Mouse (Mus musculus): Measurements from ENCODE around the gene B4galnt4. TPM values are rescaled to one million over a fixed set of nuclear protein-coding genes. Genes with fewer than 3 reads are reported as not detected.

The B4galnt4 gene
- total RNA-seq, 1 experiment, result 31.1 TPM

DNA sequence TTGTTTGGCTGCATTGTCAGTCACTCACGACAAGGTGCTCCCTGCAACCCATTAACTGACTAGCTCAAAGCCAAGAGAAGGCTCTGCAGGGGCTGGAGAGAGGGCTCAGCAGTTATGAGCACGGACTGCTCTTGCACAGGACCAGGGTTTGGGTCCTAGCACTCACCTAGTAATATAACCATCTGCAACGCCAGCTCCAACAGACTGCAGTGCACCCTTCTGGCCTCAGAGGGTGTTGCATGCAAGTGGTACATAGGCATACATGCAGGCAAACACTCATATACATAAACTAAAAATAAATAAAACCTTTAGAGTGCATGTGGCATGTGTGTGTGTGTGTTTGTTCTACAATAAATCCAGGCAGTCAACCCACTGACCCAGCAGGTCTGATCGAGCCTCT, 5.1 kb upstream of the B4galnt4 start:
- Histone ChIP-seq H3K9me3 (ENCODE audit: control insufficient read depth, insufficient read depth, low read depth, low read length) (no peaks in the 10 kb centered on the region), H3K27ac (ENCODE audit: insufficient read depth, low read depth, low read length, poor library complexity, severe bottlenecking) (no peak overlapping the region), H3K9ac (ENCODE audit: insufficient read depth, low read depth, low read length, poor library complexity, severe bottlenecking) (no peak overlapping the region), H3K4me3 (ENCODE audit: insufficient read depth in 1 of 2, low read depth in 1 of 2, low read length in 2 of 2, poor library complexity in 1 of 2, severe bottlenecking in 1 of 2) (no peak overlapping the region), H3K36me3 (ENCODE audit: control insufficient read depth, insufficient read depth, low read length, poor library complexity, severe bottlenecking) (no peaks in the 10 kb centered on the region), H3K4me1 (ENCODE audit: control insufficient read depth in 2 of 2, insufficient read depth in 2 of 2, low read length in 2 of 2, poor library complexity in 1 of 2) (peaks cover 8 to 9% of the 10 kb centered on the region in 2 experiments)
- no peak for DNase-seq (ENCODE audit: low read depth, low spot score)
- in situ Hi-C loops (cut with MboI; ENCODE audit: low sequenced_read_pairs in 2 of 2, unreplicated experiment in 2 of 2), result loop anchor here in 1 of 2 experiments (25.0 kb wide), 1 partner anchor 218 kb away; the partner anchor contains the start of genes Odf3, Scgb1c1 and Urah
- 0 out of 2 replicates have a peak, but pooled peaks have one; percentile 6 for TF ChIP-seq ZC3H11A (IDR thresholded peaks at IDR 0.05; ENCODE audit: borderline replicate concordance, low read depth, low read length)
- TF ChIP-seq CHD2 (IDR thresholded peaks at IDR 0.05; ENCODE audit: low read depth, low read length), result no peak
- TF ChIP-seq MAFK (IDR thresholded peaks at IDR 0.05; ENCODE audit: insufficient read depth, low read depth, low read length), result no peak
- TF ChIP-seq ZNF384 (IDR thresholded peaks at IDR 0.05; ENCODE audit: low read depth, low read length), result no peak
- no peak for TF ChIP-seq HCFC1 (IDR thresholded peaks at IDR 0.05; ENCODE audit: borderline replicate concordance, insufficient read depth, low read length)

DNA sequence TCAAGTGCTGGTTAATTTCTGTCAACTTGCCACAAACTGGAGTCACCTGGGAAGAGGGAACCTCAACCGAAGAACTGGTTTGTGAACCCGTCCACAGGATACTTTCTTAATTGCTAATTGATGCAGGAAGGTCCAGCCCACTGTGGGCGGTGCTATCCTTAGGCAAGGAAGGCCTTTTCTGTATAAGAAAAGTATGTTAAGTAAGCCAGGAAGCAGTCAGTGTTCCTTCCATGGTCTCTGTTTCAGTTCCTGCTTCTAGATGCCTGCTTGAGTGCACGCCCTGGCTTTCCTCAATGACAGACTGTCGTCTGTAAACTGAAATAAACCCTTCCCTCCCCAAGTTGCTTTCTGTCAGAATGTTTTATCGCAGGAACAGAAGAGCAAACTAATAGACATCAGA, 3.9 kb upstream of the B4galnt4 start:
- in situ Hi-C loops (cut with MboI; ENCODE audit: low sequenced_read_pairs in 2 of 2, unreplicated experiment in 2 of 2), result loop anchor here in 1 of 2 experiments (25.0 kb wide), 1 partner anchor 220 kb away; the partner anchor contains the start of genes Odf3, Scgb1c1 and Urah
- Histone ChIP-seq H3K9me3 (ENCODE audit: control insufficient read depth, insufficient read depth, low read depth, low read length) (no peaks in the 10 kb centered on the region), H3K9ac (ENCODE audit: insufficient read depth, low read depth, low read length, poor library complexity, severe bottlenecking) (no peak overlapping the region), H3K4me3 (ENCODE audit: insufficient read depth in 1 of 2, low read depth in 1 of 2, low read length in 2 of 2, poor library complexity in 1 of 2, severe bottlenecking in 1 of 2) (no peak overlapping the region), H3K4me1 (ENCODE audit: control insufficient read depth in 2 of 2, insufficient read depth in 2 of 2, low read length in 2 of 2, poor library complexity in 1 of 2) (peaks cover 3 to 10% of the 10 kb centered on the region in 2 experiments), H3K27ac (ENCODE audit: insufficient read depth, low read depth, low read length, poor library complexity, severe bottlenecking) (no peak overlapping the region), H3K36me3 (ENCODE audit: control insufficient read depth, insufficient read depth, low read length, poor library complexity, severe bottlenecking) (no peaks in the 10 kb centered on the region)
- DNase-seq (ENCODE audit: low read depth, low spot score), result no peak
- no peak for TF ChIP-seq MAFK (IDR thresholded peaks at IDR 0.05; ENCODE audit: insufficient read depth, low read depth, low read length)

DNA sequence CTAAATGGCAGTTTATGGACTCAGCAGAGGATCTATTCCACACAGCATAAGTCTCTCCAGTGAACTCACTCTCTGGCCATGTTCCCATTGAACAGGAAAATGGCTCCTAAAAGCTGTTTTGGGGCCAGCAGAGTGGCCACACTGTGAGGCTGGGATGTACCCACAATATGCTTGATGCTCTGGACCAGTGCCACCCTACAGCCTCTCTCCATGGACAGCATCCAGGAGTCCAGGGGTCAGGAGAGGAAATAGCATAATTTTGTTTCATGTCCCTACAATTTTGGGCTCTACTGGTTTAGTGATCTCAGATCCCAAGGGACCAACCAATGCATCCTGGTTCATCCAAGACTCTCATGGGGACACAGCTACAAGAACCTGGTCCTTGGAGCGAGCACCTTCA, 3.4 kb upstream of the B4galnt4 start:
- Histone ChIP-seq H3K9me3 (ENCODE audit: control insufficient read depth, insufficient read depth, low read depth, low read length) (no peaks in the 10 kb centered on the region), H3K27ac (ENCODE audit: insufficient read depth, low read depth, low read length, poor library complexity, severe bottlenecking) (no peak overlapping the region), H3K9ac (ENCODE audit: insufficient read depth, low read depth, low read length, poor library complexity, severe bottlenecking) (no peak overlapping the region), H3K36me3 (ENCODE audit: control insufficient read depth, insufficient read depth, low read length, poor library complexity, severe bottlenecking) (peaks cover under 1% of the 10 kb centered on the region; the same call in 1 of the 2 replicates), H3K4me1 (ENCODE audit: control insufficient read depth in 2 of 2, insufficient read depth in 2 of 2, low read length in 2 of 2, poor library complexity in 1 of 2) (peaks cover 6 to 12% of the 10 kb centered on the region in 2 experiments), H3K4me3 (ENCODE audit: insufficient read depth in 1 of 2, low read depth in 1 of 2, low read length in 2 of 2, poor library complexity in 1 of 2, severe bottlenecking in 1 of 2) (no peak overlapping the region)
- DNase-seq (ENCODE audit: low read depth, low spot score), result no peak
- TF ChIP-seq ZNF384 (IDR thresholded peaks at IDR 0.05; ENCODE audit: low read depth, low read length), result no peak
- in situ Hi-C loops (cut with MboI; ENCODE audit: low sequenced_read_pairs in 2 of 2, unreplicated experiment in 2 of 2), result loop anchor here in 1 of 2 experiments (25.0 kb wide), 1 partner anchor 220 kb away; the partner anchor contains the start of genes Odf3, Scgb1c1 and Urah

DNA sequence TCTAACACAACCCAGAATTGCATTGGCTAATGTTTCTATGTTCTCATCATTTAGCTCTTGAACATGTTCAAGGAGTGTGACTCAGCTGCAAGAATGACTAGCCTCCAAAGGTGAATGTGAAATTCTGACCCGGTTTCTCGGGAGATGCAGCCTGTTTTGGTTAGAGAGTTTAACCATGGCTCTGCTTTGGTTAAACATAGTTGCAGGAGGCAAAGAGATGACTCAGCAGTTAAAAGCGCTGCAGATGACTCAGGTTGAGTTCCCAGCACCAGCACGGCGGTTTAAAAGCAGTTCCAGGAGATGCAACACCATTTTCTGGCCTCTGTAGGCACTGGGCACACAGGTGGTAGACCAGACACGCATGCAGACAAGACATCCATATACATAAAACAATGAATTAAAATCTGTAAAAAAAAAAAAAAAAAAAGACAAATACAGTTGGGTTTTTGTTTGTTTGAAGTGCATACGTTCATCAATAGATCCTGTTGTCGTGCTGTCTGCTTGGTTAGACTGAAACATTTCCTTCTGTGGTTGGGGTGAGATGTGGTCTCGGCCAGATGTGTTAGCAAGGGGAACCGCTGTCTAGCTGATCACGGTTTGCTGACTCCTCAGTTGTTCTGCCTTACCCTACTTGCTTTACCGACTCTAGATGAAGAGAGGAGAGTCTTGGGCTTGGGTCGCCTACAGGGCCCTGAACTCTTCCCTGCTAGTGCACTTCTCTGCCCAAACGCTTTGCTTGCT, 2.1 kb upstream of the B4galnt4 start:
- Histone ChIP-seq H3K4me1 (ENCODE audit: control insufficient read depth in 2 of 2, insufficient read depth in 2 of 2, low read length in 2 of 2, poor library complexity in 1 of 2) (peaks cover 6 to 12% of the 10 kb centered on the region in 2 experiments), H3K27ac (ENCODE audit: insufficient read depth, low read depth, low read length, poor library complexity, severe bottlenecking) (no peak overlapping the region), H3K9me3 (ENCODE audit: control insufficient read depth, insufficient read depth, low read depth, low read length) (no peaks in the 10 kb centered on the region), H3K4me3 (ENCODE audit: insufficient read depth in 1 of 2, low read depth in 1 of 2, low read length in 2 of 2, poor library complexity in 1 of 2, severe bottlenecking in 1 of 2) (no peak overlapping the region), H3K36me3 (ENCODE audit: control insufficient read depth, insufficient read depth, low read length, poor library complexity, severe bottlenecking) (peaks cover 2% of the 10 kb centered on the region; the same call in 1 of the 2 replicates), H3K9ac (ENCODE audit: insufficient read depth, low read depth, low read length, poor library complexity, severe bottlenecking) (no peak overlapping the region)
- in situ Hi-C loops (cut with MboI; ENCODE audit: low sequenced_read_pairs in 2 of 2, unreplicated experiment in 2 of 2), result loop anchor here in 1 of 2 experiments (25.0 kb wide), 1 partner anchor 221 kb away; the partner anchor contains the start of genes Odf3, Scgb1c1 and Urah
- TF ChIP-seq MAFK (IDR thresholded peaks at IDR 0.05; ENCODE audit: insufficient read depth, low read depth, low read length) (peak; percentile 85), ZC3H11A (IDR thresholded peaks at IDR 0.05; ENCODE audit: borderline replicate concordance, low read depth, low read length) (no peak)
- DNase-seq (ENCODE audit: low read depth, low spot score), result no peak

DNA sequence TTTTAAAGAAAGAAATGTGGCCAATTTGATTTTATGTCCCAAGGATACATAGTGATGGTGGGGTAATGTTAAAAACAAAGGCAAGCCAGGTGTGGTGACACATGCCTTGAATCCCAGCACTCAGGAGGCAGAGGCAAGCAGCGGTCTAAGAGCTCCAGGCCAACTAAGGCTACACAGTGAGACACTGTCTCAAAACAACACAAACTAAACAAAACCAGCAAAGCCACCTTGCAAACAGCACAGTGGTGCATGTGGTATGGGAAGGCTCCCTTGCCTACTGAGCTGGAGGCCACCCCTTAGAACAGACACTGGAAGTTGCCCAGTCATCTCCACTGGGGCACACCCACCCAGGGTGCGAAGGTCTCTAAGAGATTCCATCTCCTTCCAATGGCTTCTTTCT, 975 bp upstream of the B4galnt4 start:
- DNase-seq (ENCODE audit: low read depth, low spot score), result no peak
- Histone ChIP-seq H3K4me1 (ENCODE audit: control insufficient read depth in 2 of 2, insufficient read depth in 2 of 2, low read length in 2 of 2, poor library complexity in 1 of 2) (peaks cover 8 to 15% of the 10 kb centered on the region in 2 experiments), H3K4me3 (ENCODE audit: insufficient read depth in 1 of 2, low read depth in 1 of 2, low read length in 2 of 2, poor library complexity in 1 of 2, severe bottlenecking in 1 of 2) (peak overlapping the region; percentile 81 to 90), H3K27ac (ENCODE audit: insufficient read depth, low read depth, low read length, poor library complexity, severe bottlenecking) (no peak overlapping the region), H3K9me3 (ENCODE audit: control insufficient read depth, insufficient read depth, low read depth, low read length) (no peaks in the 10 kb centered on the region), H3K9ac (ENCODE audit: insufficient read depth, low read depth, low read length, poor library complexity, severe bottlenecking) (no peak overlapping the region), H3K36me3 (ENCODE audit: control insufficient read depth, insufficient read depth, low read length, poor library complexity, severe bottlenecking) (peaks cover 9% of the 10 kb centered on the region)
- 0 out of 2 replicates have a peak, but pooled peaks have one; percentile 25 for TF ChIP-seq MAFK (IDR thresholded peaks at IDR 0.05; ENCODE audit: insufficient read depth, low read depth, low read length)
- TF ChIP-seq HCFC1 (IDR thresholded peaks at IDR 0.05; ENCODE audit: borderline replicate concordance, insufficient read depth, low read length), result no peak
- no peak for TF ChIP-seq ZC3H11A (IDR thresholded peaks at IDR 0.05; ENCODE audit: borderline replicate concordance, low read depth, low read length)
- TF ChIP-seq ZNF384 (IDR thresholded peaks at IDR 0.05; ENCODE audit: low read depth, low read length), result no peak
- TF ChIP-seq CHD2 (IDR thresholded peaks at IDR 0.05; ENCODE audit: low read depth, low read length), result no peak
- in situ Hi-C loops (cut with MboI; ENCODE audit: low sequenced_read_pairs in 2 of 2, unreplicated experiment in 2 of 2), result loop anchor here in 1 of 2 experiments (25.0 kb wide), 1 partner anchor 223 kb away; the partner anchor contains the start of genes Odf3, Scgb1c1 and Urah

Measured in ES-E14 (cell line).